Mouse (Mus musculus) stomach, postnatal 0 days (tissue): ENCODE measurements at regions not wholly inside any gene's neighbourhood (a gene's known extent, or its start where the extent isn't known, plus 50 kb on each side); places are given as distances from the start of the nearest gene placed in this dataset.

Experiments used
- ATAC-seq: fragments of 200-750 bp; cut with Nextera tagmentation; 2 replicates; pipeline ENCODE4 v1.8.0; 2017; ENCODE audit not compliant: low FRiP score, low TSS enrichment
- DNase-seq: peaks from one replicate; pipeline ENCODE4 v3.0.0-alpha.2; 2016; ENCODE audit warnings: low spot score
- H3K27ac ChIP-seq: fragments of 300-500 bp; sonication (generic); replicated peaks from 2 replicates; pipeline ENCODE4 v1.5.1; 2014; ENCODE audit warnings: mild to moderate bottlenecking, control low read depth
- H3K27me3 ChIP-seq: fragments of 300-500 bp; sonication (generic); 2 replicates; pipeline ENCODE4 v1.6.1; 2014; ENCODE audit warnings: low read length; ENCODE audit not compliant: control insufficient read depth, insufficient read depth
- H3K36me3 ChIP-seq: fragments of 300-500 bp; sonication (generic); 2 replicates; pipeline ENCODE4 v1.6.1; 2014; ENCODE audit warnings: low read length, mixed read lengths; ENCODE audit not compliant: control insufficient read depth, insufficient read depth
- H3K4me1 ChIP-seq: fragments of 300-500 bp; sonication (generic); replicated peaks from 2 replicates; pipeline ENCODE4 v1.6.1; 2014; ENCODE audit warnings: antibody characterized with exemption; ENCODE audit not compliant: control insufficient read depth, insufficient read depth
- H3K4me2 ChIP-seq: fragments of 300-500 bp; sonication (generic); replicated peaks from 2 replicates; pipeline ENCODE4 v1.6.1; 2014; ENCODE audit warnings: low read depth, mild to moderate bottlenecking, control low read depth, moderate library complexity
- H3K4me3 ChIP-seq: fragments of 300-500 bp; sonication (generic); 2 replicates; pipeline ENCODE4 v1.5.1; 2014; ENCODE audit warnings: low read depth, low read length, control low read depth
- H3K9ac ChIP-seq: fragments of 300-500 bp; sonication (generic); 2 replicates; pipeline ENCODE4 v1.6.1; 2014; ENCODE audit warnings: mild to moderate bottlenecking, low read length, control low read depth, mixed read lengths
- H3K9me3 ChIP-seq: fragments of 300-500 bp; sonication (generic); 2 replicates; pipeline ENCODE4 v1.6.1; 2016; ENCODE audit warnings: low read length; ENCODE audit not compliant: control insufficient read depth
- CTCF ChIP-seq: IDR thresholded peaks from 2 replicates; pipeline ENCODE4 v1.5.1; 2016; ENCODE audit warnings: antibody characterized with exemption, low read depth, mild to moderate bottlenecking, moderate library complexity
- EP300 ChIP-seq: optimal IDR thresholded peaks from 2 replicates; pipeline ENCODE3; 2016; ENCODE audit warnings: antibody characterized with exemption

GRCm38 (mm10) chr16:49646479-49646878, 52.6 kb upstream of the Ift57 start:
- TF ChIP-seq CTCF = no peak
- TF ChIP-seq EP300 = no peak
- H3K4me2 ChIP-seq = no peak overlapping the region
- H3K27me3 ChIP-seq = no peaks in the 10 kb centered on the region
- H3K27ac ChIP-seq = no peak overlapping the region
- no peak overlapping the region for H3K4me3 ChIP-seq
- ATAC-seq (no peak), DNase-seq (no peak)
- H3K4me1 ChIP-seq = no peaks in the 10 kb centered on the region
- H3K9me3 ChIP-seq = no peaks in the 10 kb centered on the region
- H3K9ac ChIP-seq = no peak overlapping the region
- no peaks in the 10 kb centered on the region for H3K36me3 ChIP-seq
